Mouse (Mus musculus) ovary, adult 2 months (tissue): Measurements from ENCODE around the gene Kdelr3. TPM values are rescaled to one million over a fixed set of nuclear protein-coding genes. Genes with fewer than 3 reads are reported as not detected.

Source experiments
- polyA plus RNA-seq: library from polyadenylated mRNA; depleted of rRNA; stranded (reverse); fragments of >200 nt; gene quantifications from 2 replicates; pipeline ENCODE4 v1.2.3, GENCODE M21; 2012; rRNA removed

The Kdelr3 gene
- 37.3 and 39.4 TPM in 2 replicates for polyA plus RNA-seq

GRCm38 (mm10) chr15:79516171-79517096 is at the start of gene Kdelr3:
Gene Kdelr3 (plus strand): TSS chr15:79516411.

DNA sequence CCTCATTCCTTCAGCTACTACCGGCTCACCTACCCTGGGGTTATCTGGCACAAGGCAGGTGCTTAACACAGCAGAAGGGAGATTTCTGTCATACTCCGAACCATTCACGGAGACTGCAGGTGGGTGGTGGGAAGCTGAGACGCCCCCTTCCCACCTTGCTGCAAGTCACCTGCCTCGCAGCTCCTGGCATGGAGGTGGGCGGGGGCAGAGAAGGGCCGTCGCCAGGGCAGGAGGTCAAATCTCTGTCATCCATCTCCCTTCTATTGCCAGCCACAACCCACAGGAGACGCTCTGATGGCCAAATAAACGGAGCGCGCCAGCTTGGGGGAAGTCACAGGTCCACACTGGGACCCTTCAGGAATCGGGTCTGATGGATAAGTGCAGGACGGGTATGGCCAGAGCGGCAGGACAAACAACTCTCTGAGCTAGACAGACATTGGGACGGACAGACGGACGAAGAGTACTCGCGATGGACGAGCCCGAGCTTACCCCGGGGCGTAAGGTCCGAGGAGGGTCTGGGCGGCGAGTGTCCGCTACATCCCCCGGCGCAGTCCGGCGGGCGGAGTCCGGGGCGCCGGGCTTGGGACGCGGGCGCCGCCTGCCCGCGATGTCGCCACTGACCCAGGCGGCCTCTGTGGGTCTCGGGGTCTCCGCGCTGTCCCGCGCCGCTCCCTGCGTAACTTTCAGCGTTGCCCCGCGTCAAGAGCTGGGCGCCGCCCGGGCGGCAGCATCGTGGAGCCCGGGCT is 11.3 kb upstream of the Kdelr3 start, which contains the start of gene Kcnj4:
Gene Kcnj4, minus strand, starts transcription at position 535 of the 746 bp plus-strand sequence.

GRCm38 (mm10) chr15:79546410-79547288 is 30.4 kb downstream of the Kdelr3 start, which contains the start of gene Ddx17:
Gene Ddx17 (minus strand): TSS chr15:79546741.

Other genes starting within 250 kb of the Kdelr3 start
- 7.3 and 9.0 TPM in 2 replicates for gene Baiap2l2, start 230.9 kb upstream of the Kdelr3 start, polyA plus RNA-seq
- 64.3 and 68.4 TPM in 2 replicates for gene Pla2g6, start 188.0 kb upstream of the Kdelr3 start, polyA plus RNA-seq
- 8.4 and 16.0 TPM in 2 replicates for gene Maff, start 169.8 kb upstream of the Kdelr3 start, polyA plus RNA-seq
- gene Tmem184b, start 112.8 kb upstream of the Kdelr3 start, polyA plus RNA-seq = 184 and 197 TPM in 2 replicates
- 70.4 and 118 TPM in 2 replicates for gene Csnk1e, start 60.8 kb upstream of the Kdelr3 start, polyA plus RNA-seq
- 0.26 and 0.33 TPM in 2 replicates for gene Kcnj4, start 11.2 kb upstream of the Kdelr3 start, polyA plus RNA-seq
- 403 and 414 TPM in 2 replicates for gene Ddx17, start 30.3 kb downstream of the Kdelr3 start, polyA plus RNA-seq
- gene Dmc1, start 88.7 kb downstream of the Kdelr3 start, polyA plus RNA-seq = 0.21 and 0.28 TPM in 2 replicates
- gene Fam227a, start 142.5 kb downstream of the Kdelr3 start, polyA plus RNA-seq = 2.0 and 2.2 TPM in 2 replicates
- 7.0 and 9.9 TPM in 2 replicates for gene Cby1, start 142.8 kb downstream of the Kdelr3 start, polyA plus RNA-seq
- 22.7 and 23.0 TPM in 2 replicates for gene Tomm22, start 154.4 kb downstream of the Kdelr3 start, polyA plus RNA-seq
- gene Josd1, start 171.5 kb downstream of the Kdelr3 start, polyA plus RNA-seq = 48.7 and 57.4 TPM in 2 replicates
- gene Gtpbp1, start 174.4 kb downstream of the Kdelr3 start, polyA plus RNA-seq = 43.0 and 45.0 TPM in 2 replicates
- 58.9 and 61.5 TPM in 2 replicates for gene Sun2, start 226.1 kb downstream of the Kdelr3 start, polyA plus RNA-seq